Mouse (Mus musculus): Measurements from ENCODE around the gene H2-Ob.
"Not testable (repeated sequence)": the region's sequence is repeated elsewhere in the genome, so short reads cannot be mapped to it uniquely, and the experiment has no call there.

GRCm38 (mm10) chr17:34232021-34232420, 6.7 kb upstream of the H2-Ob start:
- not testable (repeated sequence) for TF ChIP-seq CTCF (IDR thresholded peaks at IDR 0.05; ENCODE audit: low read depth, low read length); POLR2A (IDR thresholded peaks at IDR 0.05; ENCODE audit: extremely low read depth, insufficient read depth, low read length)
